In genomic region chr4:56619054-56619453, GRCm38 (mm10) we compare ENCODE assay signal across 19 mouse cellular contexts.
DNase-seq lines count a peak whose midpoint lies in the region; ATAC-seq and TF ChIP-seq lines count a peak whose summit lies in the region.
"Had no signal": no experiment of that assay in that cellular context is flagged by ENCODE, and none has a peak within 500 bp of the region (broad histone marks: within the 10 kb centered on the region; RNA-seq: fewer than 3 reads in every experiment).

No protein-coding gene starts in this region.

- H3K9me3 ChIP-seq in megakaryocyte, embryonic 14.5 days: peaks cover 9% of the 10 kb centered on the region
- H3K9me3 ChIP-seq: hindbrain, embryonic 13.5 days; limb, embryonic 10.5 days had no signal

- no peak for TF ChIP-seq POLR2A in lung, adult 2 months (IDR thresholded peaks at IDR 0.05; ENCODE audit: borderline replicate concordance, extremely low read depth, low read depth, low read length)

- DNase-seq in lung, adult 2 months: no peak
- DNase-seq in lung, postnatal 36 days: no peak
- DNase-seq in CD4-positive helper T cell, adult 2 months (ENCODE audit: low read depth, low spot score): peak; percentile 6
- DNase-seq in retina, embryonic 14.5 days (ENCODE audit: low spot score): no peak
- no peak for DNase-seq in left cerebral cortex, postnatal 36 days (ENCODE audit: low spot score in 2 of 2)
- no peak for DNase-seq in thymus, adult 18-20 months
- DNase-seq: adrenal gland, postnatal 36 days; cerebellum, adult 9-11 months; gastrocnemius, postnatal 36 days; lung, postnatal 14 days had no signal

- peak overlapping the region; percentile 13 for H3K4me3 ChIP-seq in lung, adult 2 months (replicated peaks; ENCODE audit: extremely low read depth, low read depth, low read length)
- peak overlapping the region; percentile 87 for H3K4me3 ChIP-seq in megakaryocyte, embryonic 14.5 days (replicated peaks)
- H3K4me3 ChIP-seq: heart, embryonic 13.5 days; hindbrain, embryonic 13.5 days; limb, embryonic 10.5 days; midbrain, embryonic 12.5 days had no signal

- ATAC-seq in activated CD4-positive, CD25-positive, alpha-beta regulatory T cell, adult 4 months: peak; percentile 54
- ATAC-seq: forebrain, embryonic 14.5 days; intestine, postnatal 0 days; Patski had no signal

- peaks cover 2% of the 10 kb centered on the region; the same call in 1 of the 2 replicates for H3K4me1 ChIP-seq in lung, adult 2 months (ENCODE audit: control insufficient read depth, insufficient read depth, low read length)
- H3K4me1 ChIP-seq in megakaryocyte, embryonic 14.5 days: peaks cover 6% of the 10 kb centered on the region
- H3K4me1 ChIP-seq: hindbrain, embryonic 13.5 days; limb, embryonic 10.5 days; midbrain, embryonic 12.5 days had no signal

- intact Hi-C loops in left cerebral cortex, postnatal 36 days (cut with DNase I): no loop called here

- no peaks in the 10 kb centered on the region for H3K36me3 ChIP-seq in megakaryocyte, embryonic 14.5 days (replicated peaks; ENCODE audit: low read length)
- H3K36me3 ChIP-seq: heart, embryonic 13.5 days; hindbrain, embryonic 13.5 days; limb, embryonic 10.5 days; midbrain, embryonic 12.5 days had no signal

- no peaks in the 10 kb centered on the region for H3K27me3 ChIP-seq in megakaryocyte, embryonic 14.5 days (replicated peaks)
- H3K27me3 ChIP-seq: heart, embryonic 13.5 days; hindbrain, embryonic 13.5 days; midbrain, embryonic 12.5 days; Patski had no signal

- TF ChIP-seq CTCF in lung, adult 2 months (IDR thresholded peaks at IDR 0.05; ENCODE audit: insufficient read depth, low read length): no peak

- 42% methylated on average over 3 of the region's 3 CpGs for WGBS in lung, adult 2 months
